In the genomic region with DNA sequence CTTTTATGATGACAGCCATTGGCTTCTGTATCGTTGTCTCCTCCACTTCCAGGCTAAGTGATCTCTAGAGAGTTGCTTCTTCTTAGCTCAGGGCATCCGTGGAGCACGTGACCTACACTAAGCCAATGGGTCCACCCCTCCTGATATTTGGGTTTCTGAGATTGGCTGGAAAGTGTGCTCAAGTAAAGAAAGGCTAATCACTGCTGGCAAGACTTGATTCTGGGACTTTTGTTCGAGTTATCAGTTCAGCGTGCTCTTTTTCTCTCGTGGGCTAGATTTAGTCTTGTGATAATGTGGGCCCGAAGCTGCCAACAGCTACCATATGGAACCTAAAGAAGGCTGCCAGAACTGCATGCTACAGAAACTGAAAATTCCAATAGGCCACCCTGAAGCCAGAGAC, we compare ENCODE assay signal across 17 mouse cellular contexts. TPM values are rescaled to one million over a fixed set of nuclear protein-coding genes. Genes with fewer than 3 reads are reported as not detected.
A peak's percentile ranks its signal among the peaks of the same experiment; 100 is the strongest.
DNase-seq lines count a peak whose midpoint lies in the region; ATAC-seq lines count a peak whose summit lies in the region.
"Had no signal": no experiment of that assay in that cellular context is flagged by ENCODE, and none has a peak within 500 bp of the region (broad histone marks: within the 10 kb centered on the region; RNA-seq: fewer than 3 reads in every experiment).

No protein-coding gene starts in this region.

- no peak overlapping the region for H3K4me3 ChIP-seq in forebrain, embryonic 14.5 days (ENCODE audit: low read depth, low read length)
- no peak overlapping the region for H3K4me3 ChIP-seq in forebrain, embryonic 16.5 days (replicated peaks; ENCODE audit: low read length)
- H3K4me3 ChIP-seq: erythroblast, embryonic 14.5 days; heart, embryonic 13.5 days had no signal

- WGBS in forebrain, embryonic 14.5 days, result 75% methylated on average over 7 of the region's 7 CpGs
- WGBS in forebrain, embryonic 16.5 days, result 65% methylated on average over 7 of the region's 7 CpGs

- H3K4me2 ChIP-seq in forebrain, embryonic 14.5 days (ENCODE audit: low read length), result no peak overlapping the region
- no peak overlapping the region for H3K4me2 ChIP-seq in forebrain, embryonic 16.5 days (ENCODE audit: low read length)
- H3K4me2 ChIP-seq: heart, embryonic 13.5 days; hindbrain, embryonic 14.5 days had no signal

- no peaks in the 10 kb centered on the region for H3K27me3 ChIP-seq in forebrain, embryonic 14.5 days (replicated peaks; ENCODE audit: control insufficient read depth, insufficient read depth, low read length)
- no peaks in the 10 kb centered on the region for H3K27me3 ChIP-seq in forebrain, embryonic 16.5 days (replicated peaks; ENCODE audit: control insufficient read depth, insufficient read depth, low read length)

- H3K4me1 ChIP-seq in forebrain, embryonic 14.5 days (ENCODE audit: control insufficient read depth, insufficient read depth, low read length), result peaks cover 11% of the 10 kb centered on the region
- H3K4me1 ChIP-seq in forebrain, embryonic 16.5 days (replicated peaks; ENCODE audit: control insufficient read depth, insufficient read depth, low read length), result peaks cover 11% of the 10 kb centered on the region

- H3K9ac ChIP-seq in forebrain, embryonic 14.5 days (ENCODE audit: low read length), result no peak overlapping the region
- H3K9ac ChIP-seq in forebrain, embryonic 16.5 days (replicated peaks; ENCODE audit: low read depth, low read length), result no peak overlapping the region
- H3K9ac ChIP-seq: heart, embryonic 13.5 days; hindbrain, embryonic 14.5 days had no signal

- no peak for ATAC-seq in forebrain, embryonic 14.5 days
- no peak for ATAC-seq in forebrain, embryonic 16.5 days

- no peak overlapping the region for H3K27ac ChIP-seq in forebrain, embryonic 14.5 days (ENCODE audit: low read depth, low read length)
- no peak overlapping the region for H3K27ac ChIP-seq in forebrain, embryonic 16.5 days (ENCODE audit: low read length)
- H3K27ac ChIP-seq: heart, embryonic 13.5 days; hindbrain, embryonic 14.5 days had no signal

- no peaks in the 10 kb centered on the region for H3K36me3 ChIP-seq in forebrain, embryonic 14.5 days (ENCODE audit: control insufficient read depth, insufficient read depth, low read length)
- H3K36me3 ChIP-seq in forebrain, embryonic 16.5 days (ENCODE audit: control insufficient read depth, insufficient read depth), result no peaks in the 10 kb centered on the region
- H3K36me3 ChIP-seq: heart, embryonic 13.5 days had no signal

- no peaks in the 10 kb centered on the region for H3K9me3 ChIP-seq in forebrain, embryonic 14.5 days (replicated peaks; ENCODE audit: control insufficient read depth, low read length)
- no peaks in the 10 kb centered on the region for H3K9me3 ChIP-seq in forebrain, embryonic 16.5 days (ENCODE audit: control insufficient read depth, low read length)
- H3K9me3 ChIP-seq: heart, embryonic 13.5 days had no signal

- peak; percentile 23 for DNase-seq in forebrain, embryonic 14.5 days (ENCODE audit: low spot score)
- peak; percentile 24 for DNase-seq in ES-CJ7 (ENCODE audit: low read depth, low spot score)
- DNase-seq in cerebellum, adult 8-10 months, result peak; percentile 29
- DNase-seq in layer of hippocampus, adult 9-11 months, result peak; percentile 47
- no peak for DNase-seq in adrenal gland, postnatal 10 days
- DNase-seq in kidney, postnatal 10 days, result no peak
- no peak for DNase-seq in thymus, postnatal 4 days
- DNase-seq: adrenal gland, adult 8-10 months; gastrocnemius, postnatal 10 days; kidney, adult 9 months; lung, adult 18-20 months; thymus, postnatal 14 days had no signal

RNA-seq across cellular contexts. Expression of a gene that starts 1.3 kb away (rescaled TPM):
- polyA plus RNA-seq in forebrain, embryonic 14.5 days (2014; fragmentation: Nextera tagmentation; extraction: Ambion mirVana), result 22.3 and 25.8 TPM in 2 replicates
- polyA plus RNA-seq in forebrain, embryonic 16.5 days (2015; fragmentation: Nextera tagmentation; extraction: Ambion mirVana), result 31.8 and 32.3 TPM in 2 replicates
- 10 to 100 TPM; 18.0 to 20.8 TPM for total RNA-seq in adrenal gland, postnatal 10 days (2021)
- polyA plus RNA-seq: erythroblast, embryonic 14.5 days had no signal

RNA-seq across cellular contexts. Expression of a gene that starts 8.3 kb away (rescaled TPM):
- 10.5 and 14.2 TPM in 2 replicates for polyA plus RNA-seq in forebrain, embryonic 14.5 days (2014; fragmentation: Nextera tagmentation; extraction: Ambion mirVana)
- polyA plus RNA-seq in forebrain, embryonic 16.5 days (2015; fragmentation: Nextera tagmentation; extraction: Ambion mirVana), result 23.7 and 23.9 TPM in 2 replicates
- total RNA-seq in adrenal gland, postnatal 10 days (2021), result 1 to 10 TPM; 1.5 to 2.5 TPM
- total RNA-seq: common myeloid progenitor, adult 5-6 weeks had no signal
- polyA plus RNA-seq: erythroblast, embryonic 14.5 days had no signal

Comparison
In these comparisons a context has a peak if more than half of its experiments do, and no peak if none do; other contexts are left out.
1. DNase-seq: peak in forebrain, embryonic 14.5 days (single experiment), ES-CJ7 (single experiment), cerebellum, adult 8-10 months (single experiment) and layer of hippocampus, adult 9-11 months (single experiment); none in adrenal gland, postnatal 10 days (single experiment), kidney, postnatal 10 days (single experiment) and thymus, postnatal 4 days (single experiment).